Mouse (Mus musculus) MEL (cell line): ENCODE data around the gene Tuft1.

ENCODE experiments used
- CTCF ChIP-seq, 3 experiments: IDR thresholded peaks in 2 of 3; conservative IDR thresholded peaks in 1 of 3; 2 replicates each; pipeline ENCODE4 v1.5.1; 2011 to 2012; ENCODE audit warnings: low read length in 3 of 3, low read depth in 2 of 3, mild to moderate bottlenecking in 2 of 3, improper control_type of control experiment in 1 of 3, inconsistent platforms in 1 of 3, mixed read lengths in 1 of 3, moderate library complexity in 1 of 3; ENCODE audit not compliant: control insufficient read depth in 1 of 3, insufficient read depth in 1 of 3, poor library complexity in 1 of 3, severe bottlenecking in 1 of 3
- EP300 ChIP-seq, 2 experiments: IDR thresholded peaks; 2 replicates each; pipeline ENCODE4 v1.6.1; 2011; ENCODE audit warnings: improper control_type of control experiment in 2 of 2, low read length in 2 of 2, low read depth in 1 of 2, mild to moderate bottlenecking in 1 of 2
- POLR2A ChIP-seq, 2 experiments: IDR thresholded peaks; 2 replicates each; pipeline ENCODE4 v1.6.1; 2011 to 2012; ENCODE audit warnings: low read length in 2 of 2, mild to moderate bottlenecking in 2 of 2, control low read depth in 1 of 2, improper control_type of control experiment in 1 of 2, low read depth in 1 of 2, moderate library complexity in 1 of 2; ENCODE audit not compliant: control insufficient read depth in 1 of 2, insufficient read depth in 1 of 2, poor library complexity in 1 of 2
- TAL1 ChIP-seq: IDR thresholded peaks from 2 replicates; pipeline ENCODE4 v1.6.1; 2012; ENCODE audit warnings: mild to moderate bottlenecking, inconsistent platforms, low read length, moderate library complexity, mixed read lengths
- TBP ChIP-seq: IDR thresholded peaks from 2 replicates; pipeline ENCODE4 v1.8.0; 2011; ENCODE audit warnings: low read depth, low read length, improper control_type of control experiment

- TF ChIP-seq EP300 (IDR thresholded peaks at IDR 0.05; ENCODE audit: low read depth in 1 of 2, low read length in 2 of 2) (no peak), TBP (no peak), POLR2A (IDR thresholded peaks at IDR 0.05; ENCODE audit: control insufficient read depth in 1 of 2, insufficient read depth in 1 of 2, low read depth in 1 of 2, low read length in 2 of 2, poor library complexity in 1 of 2) (no peak), CTCF (IDR thresholded peaks at IDR 0.05 in 2 of 3, conservative IDR thresholded peaks at IDR 0.05 in 1 of 3; ENCODE audit: control insufficient read depth in 1 of 3, insufficient read depth in 1 of 3, low read depth in 2 of 3, low read length in 3 of 3, poor library complexity in 1 of 3, severe bottlenecking in 1 of 3) (no peak), TAL1 (no peak)
Observed at GRCm38 (mm10) chr3:94609621-94610020, 49.1 kb downstream of the Tuft1 start.
